Mouse (Mus musculus) heart, embryonic 14.5 days (tissue): ENCODE data around the gene Trappc3. TPM values are rescaled to one million over a fixed set of nuclear protein-coding genes. Genes with fewer than 3 reads are reported as not detected.
"Not testable (repeated sequence)": the region's sequence is repeated elsewhere in the genome, so short reads cannot be mapped to it uniquely, and the experiment has no call there.

Source experiments
- ATAC-seq: fragments of 200-750 bp; cut with Nextera tagmentation; 2 replicates; pipeline ENCODE4 v1.8.0; 2017; ENCODE audit warnings: low read depth, moderate TSS enrichment; ENCODE audit not compliant: insufficient number of reproducible peaks, insufficient read depth, low FRiP score
- H3K27ac ChIP-seq, 2 experiments: fragments of 200-500 bp in 1 of 2; fragments of 300-500 bp in 1 of 2; sonication (generic) in 1 of 2; replicated peaks in 1 of 2; 2 replicates each; pipeline ENCODE4 v1.5.1; 2012 to 2014; ENCODE audit warnings: low read depth in 2 of 2, low read length in 2 of 2, control low read depth in 1 of 2, mild to moderate bottlenecking in 1 of 2, mixed read lengths in 1 of 2; ENCODE audit not compliant: control insufficient read depth in 1 of 2, insufficient read depth in 1 of 2
- H3K27me3 ChIP-seq: fragments of 300-500 bp; sonication (generic); 2 replicates; pipeline ENCODE4 v1.6.1; 2014; ENCODE audit warnings: mild to moderate bottlenecking, low read length, control low read depth; ENCODE audit not compliant: control insufficient read depth, insufficient read depth
- H3K36me3 ChIP-seq: fragments of 300-500 bp; sonication (generic); 2 replicates; pipeline ENCODE4 v1.6.1; 2014; ENCODE audit warnings: mild to moderate bottlenecking, control low read depth, low read length, mixed read lengths; ENCODE audit not compliant: control insufficient read depth, insufficient read depth
- H3K4me1 ChIP-seq, 2 experiments: fragments of 200-500 bp in 1 of 2; fragments of 300-500 bp in 1 of 2; sonication (generic) in 1 of 2; 2 replicates each; pipeline ENCODE4 v1.6.1; 2012 to 2014; ENCODE audit warnings: low read length in 2 of 2, control low read depth in 1 of 2, mixed read lengths in 1 of 2; ENCODE audit not compliant: control insufficient read depth in 2 of 2, insufficient read depth in 2 of 2
- H3K4me2 ChIP-seq: fragments of 300-500 bp; sonication (generic); 2 replicates; pipeline ENCODE4 v1.6.1; 2014; ENCODE audit warnings: mild to moderate bottlenecking, low read length
- H3K4me3 ChIP-seq, 2 experiments: fragments of 200-500 bp in 1 of 2; fragments of 300-500 bp in 1 of 2; sonication (generic) in 1 of 2; 2 replicates each; pipeline ENCODE4 v1.5.1; 2012 to 2014; ENCODE audit warnings: low read length in 2 of 2, mild to moderate bottlenecking in 2 of 2, control low read depth in 1 of 2, low read depth in 1 of 2, moderate library complexity in 1 of 2; ENCODE audit not compliant: control insufficient read depth in 1 of 2, insufficient read depth in 1 of 2
- H3K9ac ChIP-seq: fragments of 300-500 bp; sonication (generic); 2 replicates; pipeline ENCODE4 v1.6.1; 2014; ENCODE audit warnings: mild to moderate bottlenecking, low read length
- H3K9me3 ChIP-seq: fragments of 300-500 bp; sonication (generic); 2 replicates; pipeline ENCODE4 v1.6.1; 2016; ENCODE audit warnings: low read length, control low read depth; ENCODE audit not compliant: control insufficient read depth
- WGBS: fragments of 180-500 bp; shearing (Covaris S2); extraction: QIAGEN DNeasy Blood & Tissue Kit; methylation state at CpG from one replicate; pipeline ENCODE4 v1.1.7; 2014; 5-methylcytosine and 5-hydroxymethylcytosine counted together
- polyA plus RNA-seq: library from polyadenylated mRNA; unstranded; fragments of >200 nt; fragmentation: Nextera tagmentation; extraction: Ambion mirVana; gene quantifications from 2 replicates; pipeline ENCODE4 v1.2.1, GENCODE M21; 2014

Trappc3 gene
- 17.8 and 30.5 TPM in 2 replicates for polyA plus RNA-seq

DNA sequence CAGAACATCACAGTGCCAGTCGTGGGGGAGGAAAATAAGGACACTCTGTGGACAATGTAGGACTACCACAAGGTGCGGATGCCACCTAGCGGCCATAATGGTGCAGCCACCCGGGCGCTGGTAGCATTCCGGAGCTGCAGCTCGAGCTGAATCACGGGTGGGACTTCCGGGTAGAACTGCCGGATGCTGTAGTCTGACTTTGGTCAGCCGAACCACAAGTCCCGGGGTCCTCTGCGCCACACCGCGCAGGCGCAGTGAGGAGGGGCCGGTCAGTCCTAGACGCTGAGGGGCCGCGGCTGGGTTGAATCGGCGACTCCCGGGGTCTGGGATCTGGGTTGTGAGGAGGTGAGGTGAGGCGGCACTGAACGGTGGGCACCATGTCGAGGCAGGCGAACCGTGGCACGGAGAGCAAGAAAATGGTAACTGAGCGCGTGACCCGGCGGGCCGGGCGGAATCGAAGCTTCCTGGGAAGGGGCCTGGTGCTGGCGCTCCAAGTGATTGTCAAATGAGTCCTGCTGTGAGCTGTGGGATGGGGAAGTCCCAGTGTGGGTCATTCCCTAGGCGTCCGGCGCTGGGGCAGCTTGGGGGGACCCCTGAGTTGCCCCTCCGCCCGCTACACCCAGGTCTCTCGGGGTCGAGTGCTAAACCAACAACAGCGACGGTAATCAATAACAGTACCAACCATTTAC, at the start of gene Trappc3:
TSS of gene Trappc3 (plus strand) at position 207 of the 689 bp plus-strand sequence.
- Histone ChIP-seq H3K4me1 (peaks cover 34 to 54% of the 10 kb centered on the region in 2 experiments), H3K9me3 (no peaks in the 10 kb centered on the region), H3K4me2 (peak within 1 kb of the TSS; percentile 89), H3K36me3 (no peaks in the 10 kb centered on the region), H3K27me3 (no peaks in the 10 kb centered on the region), H3K27ac (peak within 1 kb of the TSS; percentile 85 to 93), H3K9ac (peak within 1 kb of the TSS; percentile 81), H3K4me3 (peak within 1 kb of the TSS; percentile 57 to 93)
- under 1% methylated on average over 46 of the region's 46 CpGs for WGBS
- ATAC-seq: peak; percentile 86

- H3K4me2 ChIP-seq: no peak overlapping the region
- no peak for ATAC-seq
- no peaks in the 10 kb centered on the region for H3K36me3 ChIP-seq
- WGBS: 64% methylated on average over 6 of the region's 6 CpGs
- H3K4me3 ChIP-seq: no peak overlapping the region
- no peak overlapping the region for H3K27ac ChIP-seq
- no peak overlapping the region for H3K9ac ChIP-seq
- no peaks in the 10 kb centered on the region for H3K9me3 ChIP-seq
- H3K27me3 ChIP-seq: no peaks in the 10 kb centered on the region
- no peaks in the 10 kb centered on the region for H3K4me1 ChIP-seq
Measured at GRCm38 (mm10) chr4:126217771-126218170, 44.4 kb upstream of the Trappc3 start.

GRCm38 (mm10) chr4:126219540-126219939, 42.6 kb upstream of the Trappc3 start:
- not testable (repeated sequence) for H3K4me2 ChIP-seq, H3K9me3 ChIP-seq, H3K27me3 ChIP-seq, H3K4me1 ChIP-seq, ATAC-seq, H3K27ac ChIP-seq, H3K36me3 ChIP-seq, H3K9ac ChIP-seq, H3K4me3 ChIP-seq
- 65% methylated on average over 3 of the region's 3 CpGs for WGBS

- H3K27ac ChIP-seq: no peak overlapping the region
- no peak overlapping the region for H3K4me3 ChIP-seq
- ATAC-seq: no peak
- no peak overlapping the region for H3K9ac ChIP-seq
- no peaks in the 10 kb centered on the region for H3K36me3 ChIP-seq
- WGBS: 88% methylated on average over 10 of the region's 10 CpGs
- H3K4me2 ChIP-seq: no peak overlapping the region
- no peaks in the 10 kb centered on the region for H3K9me3 ChIP-seq
- no peaks in the 10 kb centered on the region for H3K27me3 ChIP-seq
- H3K4me1 ChIP-seq: no peaks in the 10 kb centered on the region
Measured at GRCm38 (mm10) chr4:126220045-126220444, 42.1 kb upstream of the Trappc3 start.

- Histone ChIP-seq H3K9ac (no peak overlapping the region), H3K9me3 (no peaks in the 10 kb centered on the region), H3K4me2 (no peak overlapping the region), H3K4me3 (no peak overlapping the region), H3K27ac (no peak overlapping the region), H3K27me3 (no peaks in the 10 kb centered on the region), H3K4me1 (0 out of 4 replicates have a peak, but pooled peaks cover 0 to 2% of the 10 kb centered on the region in 2 experiments), H3K36me3 (no peaks in the 10 kb centered on the region)
- ATAC-seq: no peak
- WGBS: 84% methylated on average over 11 of the region's 11 CpGs
Measured at GRCm38 (mm10) chr4:126222631-126223030, 39.5 kb upstream of the Trappc3 start.

DNA sequence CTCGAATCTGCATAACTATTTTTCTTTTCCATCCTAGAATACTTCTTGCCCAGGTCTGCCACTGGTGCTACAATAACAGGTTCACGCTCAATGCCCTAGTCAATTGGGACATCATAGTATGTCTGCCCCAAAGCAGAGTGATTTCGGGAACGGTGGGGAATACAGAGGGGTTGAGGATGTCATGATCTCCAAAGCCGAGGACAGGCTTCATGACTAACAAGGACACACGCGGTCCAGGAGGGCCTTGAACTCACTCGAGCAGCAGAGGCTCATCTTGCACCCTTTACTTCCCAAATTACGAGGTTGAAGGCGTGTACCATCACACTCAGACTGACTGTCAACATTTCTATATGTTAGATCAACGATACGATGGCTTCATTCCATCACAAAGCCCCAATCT, 35.5 kb upstream of the Trappc3 start:
- Histone ChIP-seq H3K4me3 (no peak overlapping the region), H3K36me3 (peaks cover 20% of the 10 kb centered on the region)
- ATAC-seq: no peak; the same call in 1 of the 2 replicates

DNA sequence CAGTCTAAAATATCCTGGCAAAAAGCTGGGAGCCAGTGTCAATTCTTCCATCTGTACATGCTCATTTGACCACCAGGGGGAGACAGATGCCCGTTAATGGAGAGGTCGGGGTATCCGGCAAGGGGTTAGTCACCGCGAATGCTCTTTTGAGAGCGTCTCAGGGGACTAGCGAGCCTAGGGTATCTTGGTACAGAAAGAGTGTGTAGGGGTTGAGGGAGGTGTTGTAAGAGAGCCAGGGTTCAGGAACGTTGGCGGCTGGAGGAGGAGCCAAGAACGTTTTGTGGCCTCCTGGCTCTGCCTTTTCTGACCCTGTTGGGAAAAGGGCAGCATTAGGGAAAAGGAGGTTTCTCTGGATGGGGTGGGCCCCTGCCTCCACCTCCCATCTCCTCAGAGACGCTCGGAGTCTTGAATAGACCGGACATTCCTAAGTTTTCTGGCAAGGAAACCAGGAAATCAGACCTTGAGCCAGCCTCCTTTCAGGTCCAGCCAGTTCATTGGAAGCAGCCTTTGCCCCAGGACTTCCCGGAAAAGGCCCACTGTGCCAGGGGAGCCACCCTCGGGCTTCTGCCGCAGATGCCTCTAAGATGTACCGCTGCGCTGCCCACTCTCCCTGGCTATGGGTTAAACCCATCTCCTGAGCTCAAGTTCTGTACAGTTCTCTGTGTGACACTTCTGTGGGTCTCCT, 34.9 kb upstream of the Trappc3 start:
- Histone ChIP-seq H3K4me3 (peak overlapping the region; percentile 15 to 35; a peak in 3 of 4 replicates), H3K4me1 (peaks cover 0 to 7% of the 10 kb centered on the region in 2 experiments; a peak in 1 of 4 replicates), H3K36me3 (peaks cover 26% of the 10 kb centered on the region), H3K27ac (peak overlapping the region; percentile 9 to 64), H3K27me3 (no peaks in the 10 kb centered on the region), H3K9ac (peak overlapping the region; percentile 18), H3K9me3 (no peaks in the 10 kb centered on the region), H3K4me2 (peak overlapping the region; percentile 59)
- WGBS: 4% methylated on average over 18 of the region's 18 CpGs
- peak; percentile 76 for ATAC-seq

More for the DNA sequence above, 35.5 kb upstream of the Trappc3 start:
- Histone ChIP-seq H3K4me1 (peaks cover 0 to 7% of the 10 kb centered on the region in 2 experiments; a peak in 1 of 4 replicates), H3K27ac (peak overlapping the region in 1 of 2 experiments; percentile 9; a peak in 1 of 4 replicates), H3K27me3 (no peaks in the 10 kb centered on the region), H3K9me3 (no peaks in the 10 kb centered on the region), H3K9ac (no peak overlapping the region), H3K4me2 (peak overlapping the region; percentile 59)
- WGBS: 49% methylated on average over 12 of the region's 12 CpGs
